Mouse (Mus musculus) ES-E14 (cell line): ENCODE measurements around the gene Med9.

Source experiments
- HCFC1 ChIP-seq: IDR thresholded peaks from 2 replicates; pipeline ENCODE4 v1.6.1; 2012; ENCODE audit warnings: low read length, inconsistent platforms, borderline replicate concordance; ENCODE audit not compliant: insufficient read depth
- MAFK ChIP-seq: IDR thresholded peaks from 2 replicates; pipeline ENCODE4 v1.6.1; 2014; ENCODE audit warnings: mild to moderate bottlenecking, low read depth, low read length, inconsistent platforms; ENCODE audit not compliant: insufficient read depth

DNA sequence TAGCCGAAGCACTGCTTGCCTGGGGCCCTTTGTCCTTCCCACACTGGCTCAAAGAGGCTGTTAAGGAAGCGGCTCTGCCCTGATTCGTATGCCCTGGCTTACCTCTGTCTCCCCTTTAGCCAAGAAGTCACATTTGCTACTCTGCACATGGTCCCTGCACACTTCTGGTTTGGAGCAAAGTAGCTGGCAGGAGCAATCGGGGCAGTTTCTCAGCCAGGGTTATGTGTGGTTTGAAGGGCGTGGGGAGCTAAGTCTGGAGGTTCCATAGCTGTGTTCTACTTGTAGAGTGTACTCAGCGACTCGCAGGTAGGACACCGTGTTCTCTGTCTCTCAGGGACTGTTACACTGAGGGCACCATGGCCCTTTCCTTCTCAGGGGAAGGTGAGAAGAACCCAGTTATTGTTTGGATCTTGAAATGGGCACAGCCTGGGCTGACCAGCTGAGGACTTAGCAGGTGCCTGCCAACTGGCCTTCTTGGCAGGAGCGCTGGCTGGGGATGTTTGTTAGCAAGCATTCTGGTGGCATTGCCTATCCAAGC lies 13.4 kb downstream of the Med9 start:
- TF ChIP-seq MAFK (no peak), HCFC1 (no peak)
